Mouse (Mus musculus): ENCODE data around the gene Swi5.

DNA sequence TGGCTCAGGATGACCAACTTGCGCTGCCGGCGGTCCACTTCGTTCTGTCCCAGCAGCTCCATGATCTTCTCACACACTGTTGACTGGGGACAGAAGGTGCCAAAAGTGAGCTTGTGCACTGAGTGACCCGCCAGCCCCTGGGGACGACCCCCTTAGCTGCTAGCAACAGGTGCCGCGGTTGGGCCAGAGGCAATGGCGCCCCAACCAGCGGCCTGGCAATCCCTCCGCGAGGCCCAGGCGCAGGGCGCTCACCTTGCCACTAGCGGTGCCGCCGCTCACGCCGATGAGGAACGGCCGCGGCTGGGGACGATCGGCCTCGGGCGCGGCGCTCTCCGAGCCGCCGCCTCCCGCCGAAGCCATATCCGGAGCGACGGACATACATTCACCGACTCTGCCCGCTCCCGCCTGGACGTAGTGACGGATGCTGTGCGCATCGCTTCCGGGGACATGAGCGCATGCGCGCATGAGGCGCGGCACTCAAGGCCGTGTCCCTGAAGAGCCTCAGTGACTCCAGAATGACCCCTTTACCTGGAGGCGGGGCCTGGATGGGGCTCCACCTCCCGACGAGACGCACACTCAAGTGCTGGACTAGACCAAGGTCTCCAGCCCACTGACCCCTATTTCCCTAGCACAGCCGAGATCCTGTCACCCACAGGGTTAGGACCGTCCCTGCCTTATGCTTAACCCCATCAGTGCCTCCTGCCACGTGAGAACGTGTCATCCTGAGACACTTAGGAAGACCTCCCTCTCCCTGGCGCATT, 28.0 kb downstream of the Swi5 start, which contains the start of gene Uck1:
- TF ChIP-seq USF1 (IDR thresholded peaks at IDR 0.05; ENCODE audit: low read depth), result no peak
- no peak for TF ChIP-seq TCF12 (IDR thresholded peaks at IDR 0.05; ENCODE audit: insufficient read depth, poor library complexity, severe bottlenecking)
- no peak for TF ChIP-seq SRF (IDR thresholded peaks at IDR 0.05; ENCODE audit: control insufficient read depth, insufficient read length, low read depth)
- TF ChIP-seq E2F4 (IDR thresholded peaks at IDR 0.05; ENCODE audit: insufficient read depth), result peak; percentile 58
- no peak for TF ChIP-seq REST (IDR thresholded peaks at IDR 0.05; ENCODE audit: insufficient read depth, insufficient read length)
- TF ChIP-seq MAX (IDR thresholded peaks at IDR 0.05; ENCODE audit: low read depth), result no peak
- peak; percentile 95 for TF ChIP-seq POLR2A (IDR thresholded peaks at IDR 0.05; ENCODE audit: insufficient read length, low read depth)
- no peak for TF ChIP-seq CEBPB (IDR thresholded peaks at IDR 0.05; ENCODE audit: insufficient read depth, poor library complexity, severe bottlenecking)
- no peak for TF ChIP-seq MYOG (IDR thresholded peaks at IDR 0.05; ENCODE audit: control insufficient read depth in 1 of 3, insufficient read depth in 1 of 3, insufficient read length in 2 of 3, low read depth in 2 of 3)
- peak; percentile 82 for TF ChIP-seq POLR2AphosphoS2 (IDR thresholded peaks at IDR 0.05; ENCODE audit: insufficient read length, low read depth)
- no peak for TF ChIP-seq TCF3 (IDR thresholded peaks at IDR 0.05; ENCODE audit: insufficient read length, low read depth)
- peak in 2 of 3 experiments; percentile 23 to 46 for TF ChIP-seq MYOD1 (IDR thresholded peaks at IDR 0.05; ENCODE audit: control insufficient read depth in 1 of 3, insufficient read length in 2 of 3, low read depth in 2 of 3)
